30 mouse cellular contexts compared by ENCODE assay signal in the genomic region with DNA sequence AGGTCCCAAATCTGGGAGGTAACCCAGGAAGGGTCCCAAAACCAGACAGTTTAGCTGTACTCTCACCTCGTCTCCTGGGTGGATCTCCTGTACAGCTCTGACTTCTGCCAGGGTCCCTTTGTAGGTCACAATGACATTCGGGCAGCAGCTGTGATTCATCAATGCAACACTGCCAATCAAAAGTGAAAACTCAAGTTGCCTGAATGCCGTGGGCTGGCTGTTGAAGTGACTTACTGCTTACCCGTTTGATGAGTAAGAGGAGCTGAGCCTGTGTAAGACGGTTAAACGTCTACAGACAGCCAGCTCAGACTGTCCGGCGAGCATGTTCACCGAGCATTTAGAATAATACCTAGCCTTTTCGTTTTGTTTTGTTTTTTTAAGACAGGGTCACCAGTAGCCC. TPM values are rescaled to one million over a fixed set of nuclear protein-coding genes. Genes with fewer than 3 reads are reported as not detected.
DNase-seq lines count a peak whose midpoint lies in the region; ATAC-seq and TF ChIP-seq lines count a peak whose summit lies in the region.
"Had no signal": no experiment of that assay in that cellular context is flagged by ENCODE, and none has a peak within 500 bp of the region (broad histone marks: within the 10 kb centered on the region; RNA-seq: fewer than 3 reads in every experiment).

No protein-coding gene starts in this region.

- no peak overlapping the region for H3K9ac ChIP-seq in heart, embryonic 12.5 days
- no peak overlapping the region for H3K9ac ChIP-seq in heart, postnatal 0 days (replicated peaks; ENCODE audit: low read depth, low read length)
- no peak overlapping the region for H3K9ac ChIP-seq in heart, adult 2 months (ENCODE audit: low read depth, low read length)
- H3K9ac ChIP-seq: embryonic facial prominence, embryonic 15.5 days; forebrain, embryonic 13.5 days; hindbrain, embryonic 12.5 days; intestine, embryonic 15.5 days; limb, embryonic 15.5 days; liver, embryonic 13.5 days; neural tube, embryonic 13.5 days had no signal

- H3K4me1 ChIP-seq in heart, embryonic 12.5 days (replicated peaks): peaks cover 23% of the 10 kb centered on the region
- H3K4me1 ChIP-seq in heart, postnatal 0 days (ENCODE audit: control insufficient read depth, insufficient read depth): peaks cover 13% of the 10 kb centered on the region; the same call in 1 of the 2 replicates
- no peaks in the 10 kb centered on the region for H3K4me1 ChIP-seq in heart, adult 2 months (ENCODE audit: control insufficient read depth, insufficient read depth, low read length)
- H3K4me1 ChIP-seq in limb, embryonic 10.5 days: peaks cover 11% of the 10 kb centered on the region
- H3K4me1 ChIP-seq: intestine, embryonic 15.5 days had no signal

- peaks cover 54% of the 10 kb centered on the region for H3K36me3 ChIP-seq in heart, embryonic 12.5 days
- H3K36me3 ChIP-seq in heart, postnatal 0 days (replicated peaks; ENCODE audit: control insufficient read depth, insufficient read depth, low read length): peaks cover 39% of the 10 kb centered on the region
- no peaks in the 10 kb centered on the region for H3K36me3 ChIP-seq in heart, adult 2 months (ENCODE audit: control insufficient read depth, insufficient read depth, low read length)
- peaks cover 44% of the 10 kb centered on the region for H3K36me3 ChIP-seq in limb, embryonic 10.5 days

- H3K4me2 ChIP-seq in heart, embryonic 12.5 days: no peak overlapping the region
- H3K4me2 ChIP-seq in heart, postnatal 0 days (ENCODE audit: low read depth, low read length): no peak overlapping the region
- H3K4me2 ChIP-seq: embryonic facial prominence, embryonic 15.5 days; forebrain, embryonic 13.5 days; hindbrain, embryonic 12.5 days; intestine, embryonic 15.5 days; limb, embryonic 15.5 days; liver, embryonic 13.5 days; midbrain, embryonic 13.5 days; neural tube, embryonic 13.5 days had no signal

- 42% methylated on average over 10 of the region's 10 CpGs for WGBS in heart, embryonic 12.5 days
- 40% methylated on average over 10 of the region's 10 CpGs for WGBS in heart, postnatal 0 days
- 70% methylated on average over 10 of the region's 10 CpGs for WGBS in heart, adult 2 months
- 81% methylated on average over 10 of the region's 10 CpGs for WGBS in limb, embryonic 10.5 days

- no peak for TF ChIP-seq POLR2A in heart, adult 2 months (IDR thresholded peaks at IDR 0.05; ENCODE audit: insufficient read depth, low read depth, low read length)

- no peaks in the 10 kb centered on the region for H3K79me2 ChIP-seq in heart, adult 2 months (replicated peaks; ENCODE audit: control insufficient read depth, insufficient read depth, low read length)

- intact Hi-C loops in heart, postnatal 10 days (cut with DNase I): loop anchor here (5.0 kb wide), 1 partner anchor 909 kb away; no protein-coding TSS in a partner anchor
- intact Hi-C loops in heart, adult 2 months (cut with DNase I): no loop called here

- peak overlapping the region; percentile 61 for H3K27ac ChIP-seq in heart, embryonic 12.5 days (ENCODE audit: poor library complexity, severe bottlenecking)
- peak overlapping the region; percentile 69 for H3K27ac ChIP-seq in heart, postnatal 0 days (ENCODE audit: low read depth)
- no peak overlapping the region for H3K27ac ChIP-seq in heart, adult 2 months
- no peak overlapping the region for H3K27ac ChIP-seq in limb, embryonic 10.5 days
- H3K27ac ChIP-seq: embryonic facial prominence, embryonic 15.5 days; forebrain, embryonic 13.5 days; hindbrain, embryonic 12.5 days; hindbrain, postnatal 0 days; intestine, embryonic 15.5 days; kidney, postnatal 0 days; limb, embryonic 15.5 days; liver, embryonic 13.5 days; midbrain, embryonic 13.5 days; neural tube, embryonic 13.5 days had no signal

- no peaks in the 10 kb centered on the region for H3K27me3 ChIP-seq in heart, embryonic 12.5 days (replicated peaks)
- no peaks in the 10 kb centered on the region for H3K27me3 ChIP-seq in heart, postnatal 0 days (ENCODE audit: control insufficient read depth, insufficient read depth, low read length)
- no peaks in the 10 kb centered on the region for H3K27me3 ChIP-seq in heart, adult 2 months (ENCODE audit: control insufficient read depth, insufficient read depth, low read length)
- no peaks in the 10 kb centered on the region for H3K27me3 ChIP-seq in limb, embryonic 10.5 days (ENCODE audit: low read depth, poor library complexity, severe bottlenecking)
- H3K27me3 ChIP-seq: embryonic facial prominence, embryonic 15.5 days; hindbrain, embryonic 12.5 days; intestine, embryonic 15.5 days; limb, embryonic 15.5 days; liver, embryonic 13.5 days; megakaryocyte, embryonic 14.5 days; neural tube, embryonic 13.5 days had no signal

- ATAC-seq in heart, embryonic 12.5 days (ENCODE audit: insufficient number of reproducible peaks, low FRiP score): no peak
- no peak for ATAC-seq in heart, postnatal 0 days (ENCODE audit: insufficient read depth, low read depth)
- ATAC-seq: forebrain, embryonic 13.5 days; hindbrain, postnatal 0 days; intestine, embryonic 15.5 days; lung, postnatal 0 days; midbrain, embryonic 13.5 days had no signal

- no peak overlapping the region for H3K4me3 ChIP-seq in heart, embryonic 12.5 days
- no peak overlapping the region for H3K4me3 ChIP-seq in heart, postnatal 0 days (ENCODE audit: low read depth, low read length)
- H3K4me3 ChIP-seq in heart, adult 2 months: no peak overlapping the region
- H3K4me3 ChIP-seq in limb, embryonic 10.5 days: no peak overlapping the region
- H3K4me3 ChIP-seq: embryonic facial prominence, embryonic 15.5 days; forebrain, embryonic 13.5 days; hindbrain, embryonic 12.5 days; intestine, embryonic 15.5 days; limb, embryonic 15.5 days; liver, embryonic 13.5 days; midbrain, embryonic 13.5 days; neural tube, embryonic 13.5 days had no signal

- TF ChIP-seq CTCF in heart, postnatal 0 days (IDR thresholded peaks at IDR 0.05; ENCODE audit: low read depth): no peak
- no peak for TF ChIP-seq CTCF in heart, adult 2 months (IDR thresholded peaks at IDR 0.05)

- H3K9me3 ChIP-seq in heart, embryonic 12.5 days (replicated peaks): no peaks in the 10 kb centered on the region
- H3K9me3 ChIP-seq in heart, postnatal 0 days (replicated peaks; ENCODE audit: control insufficient read depth, low read length): no peaks in the 10 kb centered on the region
- H3K9me3 ChIP-seq in limb, embryonic 10.5 days (replicated peaks): no peaks in the 10 kb centered on the region
- H3K9me3 ChIP-seq: embryonic facial prominence, embryonic 15.5 days; forebrain, embryonic 13.5 days; hindbrain, embryonic 12.5 days; intestine, embryonic 15.5 days; limb, embryonic 15.5 days; liver, embryonic 13.5 days; megakaryocyte, embryonic 14.5 days; midbrain, embryonic 13.5 days; neural tube, embryonic 13.5 days had no signal

- peak; percentile 45 for DNase-seq in adrenal gland, postnatal 14 days
- no peak for DNase-seq in adrenal gland, postnatal 25 days
- DNase-seq in heart, postnatal 10 days: no peak
- peak; percentile 50 for DNase-seq in heart, postnatal 0 days (ENCODE audit: low spot score)
- no peak for DNase-seq in heart, adult 2 months
- DNase-seq in limb, embryonic 10.5 days (ENCODE audit: low spot score): no peak
- DNase-seq: adrenal gland, adult 8-10 months; cerebellum, adult 18-20 months; cerebellum, postnatal 10 days; gastrocnemius, postnatal 14 days; kidney, adult 8-10 months; kidney, postnatal 4 days; left cerebral cortex, postnatal 4 days; liver, embryonic 13.5 days; lung, adult 18-20 months; lung, postnatal 4 days; right cerebral cortex, postnatal 14 days; thymus, postnatal 4 days had no signal

- TF ChIP-seq EP300 in heart, postnatal 0 days (IDR thresholded peaks at IDR 0.05; ENCODE audit: low read depth): no peak
- TF ChIP-seq EP300 in heart, adult 2 months (IDR thresholded peaks at IDR 0.05; ENCODE audit: insufficient read depth, low read depth, low read length): no peak

RNA-seq across cellular contexts. Expression of a gene that starts 33.4 kb away (rescaled TPM):
- 64.7 and 76.2 TPM in 2 replicates for total RNA-seq in adrenal gland, postnatal 14 days (2021)
- total RNA-seq in adrenal gland, postnatal 25 days (2021): 74.5 and 80.8 TPM in 2 replicates
- 172 and 177 TPM in 2 replicates for polyA plus RNA-seq in heart, embryonic 12.5 days (2016; fragmentation: Nextera tagmentation; extraction: Ambion mirVana)
- total RNA-seq in heart, postnatal 10 days (2021): 100 to 1,000 TPM; 166 to 180 TPM
- total RNA-seq in heart, postnatal 0 days (2014; rRNA removed; ENCODE audit: low replicate concordance): 218 and 234 TPM in 2 replicates
- polyA plus RNA-seq in heart, postnatal 0 days (2015; fragmentation: Nextera tagmentation; extraction: Ambion mirVana): 219 and 239 TPM in 2 replicates
- 10 to 100 TPM; 81.5 to 99.2 TPM for total RNA-seq in heart, adult 2 months (2021)
- polyA plus RNA-seq in heart, adult 2 months (2012; rRNA removed): 117 and 142 TPM in 2 replicates
- polyA plus RNA-seq in limb, embryonic 10.5 days (2016; fragmentation: Nextera tagmentation; extraction: Ambion mirVana): 79.5 and 89.4 TPM in 2 replicates

Comparison
In these comparisons a context has a peak if more than half of its experiments do, and no peak if none do; other contexts are left out.
1. DNase-seq: peak in adrenal gland, postnatal 14 days (single experiment) and heart, postnatal 0 days (single experiment); none in adrenal gland, postnatal 25 days (single experiment), heart, postnatal 10 days (0 of 2), heart, adult 2 months (0 of 2) and limb, embryonic 10.5 days (single experiment).
2. H3K27ac ChIP-seq: peak in heart, embryonic 12.5 days (single experiment) and heart, postnatal 0 days (single experiment); none in heart, adult 2 months (single experiment) and limb, embryonic 10.5 days (single experiment).